20 mouse cellular contexts compared by ENCODE assay signal in genomic region chr2:25789092-25789491, GRCm38 (mm10). TPM values are rescaled to one million over a fixed set of nuclear protein-coding genes. Genes with fewer than 3 reads are reported as not detected.
"Had no signal": no experiment of that assay in that cellular context is flagged by ENCODE, and none has a peak within 500 bp of the region (broad histone marks: within the 10 kb centered on the region; RNA-seq: fewer than 3 reads in every experiment).

No protein-coding gene starts in this region.

- H3K4me3 ChIP-seq: limb, embryonic 12.5 days; lung, embryonic 15.5 days; midbrain, embryonic 12.5 days; neural tube, embryonic 13.5 days had no signal

- H3K27me3 ChIP-seq: limb, embryonic 12.5 days; lung, embryonic 15.5 days; midbrain, embryonic 12.5 days; neural tube, embryonic 13.5 days had no signal

- H3K9ac ChIP-seq: limb, embryonic 12.5 days; lung, embryonic 15.5 days; midbrain, embryonic 12.5 days; neural tube, embryonic 13.5 days had no signal

- H3K4me1 ChIP-seq: limb, embryonic 12.5 days; lung, embryonic 15.5 days; midbrain, embryonic 12.5 days; neural tube, embryonic 13.5 days had no signal

- ATAC-seq: intestine, postnatal 0 days; midbrain, embryonic 16.5 days had no signal

- H3K9me3 ChIP-seq: limb, embryonic 12.5 days; lung, embryonic 15.5 days; midbrain, embryonic 12.5 days; neural tube, embryonic 13.5 days had no signal

- H3K27ac ChIP-seq: kidney, postnatal 0 days; limb, embryonic 12.5 days; lung, embryonic 15.5 days; midbrain, embryonic 12.5 days; neural tube, embryonic 13.5 days; stomach, postnatal 0 days had no signal

- DNase-seq: kidney, adult 9 months; kidney, postnatal 36 days; layer of hippocampus, adult 9-11 months; layer of hippocampus, postnatal 36 days; lung, postnatal 14 days; thymus, adult 2 months; thymus, postnatal 36 days had no signal

- H3K36me3 ChIP-seq: limb, embryonic 12.5 days; lung, embryonic 15.5 days; midbrain, embryonic 12.5 days; neural tube, embryonic 13.5 days had no signal

- H3K4me2 ChIP-seq: limb, embryonic 12.5 days; lung, embryonic 15.5 days; midbrain, embryonic 12.5 days; neural tube, embryonic 13.5 days had no signal

RNA-seq across cellular contexts. Expression of gene Gm13539, which starts 7.0 kb away (rescaled TPM):
- total RNA-seq: layer of hippocampus, adult 18-20 months; layer of hippocampus, postnatal 36 days; left cerebral cortex, adult 8-10 months; left cerebral cortex, postnatal 36 days; liver, adult 2 months; megakaryocyte-erythroid progenitor cell, adult 5-6 weeks had no signal
- polyA plus RNA-seq: intestine, postnatal 0 days; kidney, postnatal 0 days; limb, embryonic 12.5 days; liver, adult 2 months; lung, embryonic 15.5 days; midbrain, embryonic 12.5 days; midbrain, embryonic 16.5 days; neural tube, embryonic 13.5 days had no signal

RNA-seq across cellular contexts. Expression of gene Lcn11, which starts 12.3 kb away (rescaled TPM):
- total RNA-seq: layer of hippocampus, adult 18-20 months; layer of hippocampus, postnatal 36 days; left cerebral cortex, adult 8-10 months; left cerebral cortex, postnatal 36 days; liver, adult 2 months; megakaryocyte-erythroid progenitor cell, adult 5-6 weeks had no signal
- polyA plus RNA-seq: intestine, postnatal 0 days; kidney, postnatal 0 days; limb, embryonic 12.5 days; liver, adult 2 months; lung, embryonic 15.5 days; midbrain, embryonic 12.5 days; midbrain, embryonic 16.5 days; neural tube, embryonic 13.5 days; stomach, postnatal 0 days had no signal

RNA-seq across cellular contexts. Expression of gene Lcn3, which starts 23.7 kb away (rescaled TPM):
- total RNA-seq: layer of hippocampus, adult 18-20 months; layer of hippocampus, postnatal 36 days; left cerebral cortex, adult 8-10 months; left cerebral cortex, postnatal 36 days; liver, adult 2 months; megakaryocyte-erythroid progenitor cell, adult 5-6 weeks had no signal
- polyA plus RNA-seq: intestine, postnatal 0 days; kidney, postnatal 0 days; limb, embryonic 12.5 days; liver, adult 2 months; lung, embryonic 15.5 days; midbrain, embryonic 12.5 days; midbrain, embryonic 16.5 days; neural tube, embryonic 13.5 days; stomach, postnatal 0 days had no signal

RNA-seq across cellular contexts. Expression of gene Glt6d1, which starts 26.6 kb away (rescaled TPM):
- total RNA-seq: layer of hippocampus, adult 18-20 months; layer of hippocampus, postnatal 36 days; left cerebral cortex, adult 8-10 months; left cerebral cortex, postnatal 36 days; liver, adult 2 months; megakaryocyte-erythroid progenitor cell, adult 5-6 weeks had no signal
- polyA plus RNA-seq: intestine, postnatal 0 days; kidney, postnatal 0 days; limb, embryonic 12.5 days; liver, adult 2 months; lung, embryonic 15.5 days; midbrain, embryonic 12.5 days; midbrain, embryonic 16.5 days; neural tube, embryonic 13.5 days; stomach, postnatal 0 days; thymus, adult 2 months had no signal

RNA-seq across cellular contexts. Expression of gene Lcn9, which starts 33.9 kb away (rescaled TPM):
- total RNA-seq: layer of hippocampus, adult 18-20 months; layer of hippocampus, postnatal 36 days; left cerebral cortex, adult 8-10 months; left cerebral cortex, postnatal 36 days; liver, adult 2 months; megakaryocyte-erythroid progenitor cell, adult 5-6 weeks had no signal
- polyA plus RNA-seq: intestine, postnatal 0 days; kidney, postnatal 0 days; limb, embryonic 12.5 days; liver, adult 2 months; lung, embryonic 15.5 days; midbrain, embryonic 12.5 days; midbrain, embryonic 16.5 days; neural tube, embryonic 13.5 days; stomach, postnatal 0 days; thymus, adult 2 months had no signal
